Mouse (Mus musculus): ENCODE results near the gene Trim71.

- TF ChIP-seq ZNF384 (IDR thresholded peaks at IDR 0.05; ENCODE audit: low read depth, low read length), result no peak
- TF ChIP-seq CHD2 (IDR thresholded peaks at IDR 0.05; ENCODE audit: low read depth, low read length), result no peak
- TF ChIP-seq HCFC1 (IDR thresholded peaks at IDR 0.05; ENCODE audit: borderline replicate concordance, insufficient read depth, low read length), result no peak
Observed at GRCm38 (mm10) chr9:114486808-114487207, 77.4 kb downstream of the Trim71 start.

All from ES-E14 (cell line).